Mouse (Mus musculus) limb, embryonic 10.5 days (tissue): ENCODE data around the gene Slc25a11. TPM values are rescaled to one million over a fixed set of nuclear protein-coding genes. Genes with fewer than 3 reads are reported as not detected.

Experiments
- DNase-seq: peaks from one replicate; pipeline ENCODE4 v3.0.0-alpha.2; 2017; ENCODE audit warnings: low spot score
- H3K27ac ChIP-seq: fragments of 300-500 bp; sonication (generic); 2 replicates; pipeline ENCODE4 v1.5.1; 2016; ENCODE audit warnings: mild to moderate bottlenecking
- H3K27me3 ChIP-seq: fragments of 300-500 bp; sonication (generic); 2 replicates; pipeline ENCODE4 v1.6.1; 2016; ENCODE audit warnings: low read depth, mild to moderate bottlenecking; ENCODE audit not compliant: poor library complexity, severe bottlenecking
- H3K36me3 ChIP-seq: fragments of 300-500 bp; sonication (generic); 2 replicates; pipeline ENCODE4 v1.6.1; 2016; ENCODE audit warnings: mild to moderate bottlenecking, moderate library complexity
- H3K4me1 ChIP-seq: fragments of 300-500 bp; sonication (generic); 2 replicates; pipeline ENCODE4 v1.6.1; 2016
- H3K4me3 ChIP-seq: fragments of 300-500 bp; sonication (generic); 2 replicates; pipeline ENCODE4 v1.5.1; 2016; ENCODE audit warnings: mild to moderate bottlenecking, moderate library complexity
- H3K9me3 ChIP-seq: fragments of 300-500 bp; sonication (generic); replicated peaks from 2 replicates; pipeline ENCODE4 v1.6.1; 2016; ENCODE audit warnings: mild to moderate bottlenecking
- WGBS: fragments of 180-500 bp; shearing (Covaris S2); methylation state at CpG from one replicate; pipeline ENCODE4 v1.1.7; 2016; 5-methylcytosine and 5-hydroxymethylcytosine counted together
- polyA plus RNA-seq: library from polyadenylated mRNA; unstranded; fragments of >200 nt; fragmentation: Nextera tagmentation; extraction: Ambion mirVana; gene quantifications from 2 replicates; pipeline ENCODE4 v1.2.1, GENCODE M21; 2016

Gene Slc25a11
- polyA plus RNA-seq, 1 experiment from 2014 or later: 160 TPM

DNA sequence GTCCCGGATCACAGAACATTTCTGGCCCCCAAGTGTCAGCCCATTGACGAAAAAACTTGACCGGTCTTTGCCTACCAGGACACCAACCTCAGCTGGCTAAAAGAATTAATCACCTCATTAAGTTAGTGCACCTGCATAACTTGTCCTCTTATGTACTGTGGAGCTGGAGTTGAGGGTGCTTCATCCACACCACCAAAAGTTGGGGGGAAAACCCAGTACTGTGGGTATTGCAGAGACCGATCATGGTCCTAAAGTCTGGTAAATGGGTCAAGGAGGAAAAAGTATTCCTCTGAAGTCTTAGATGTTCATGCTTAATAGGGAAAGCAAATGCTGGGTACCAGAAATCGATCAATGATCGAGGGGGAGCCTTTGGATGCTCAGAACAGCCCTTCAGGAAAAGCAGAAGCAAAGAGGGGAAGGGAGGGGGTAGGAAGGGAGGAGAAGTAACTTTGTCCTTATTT is 5.6 kb upstream of the Slc25a11 start:
- no peak for DNase-seq
- WGBS: 62% methylated on average over 6 of the region's 6 CpGs

DNA sequence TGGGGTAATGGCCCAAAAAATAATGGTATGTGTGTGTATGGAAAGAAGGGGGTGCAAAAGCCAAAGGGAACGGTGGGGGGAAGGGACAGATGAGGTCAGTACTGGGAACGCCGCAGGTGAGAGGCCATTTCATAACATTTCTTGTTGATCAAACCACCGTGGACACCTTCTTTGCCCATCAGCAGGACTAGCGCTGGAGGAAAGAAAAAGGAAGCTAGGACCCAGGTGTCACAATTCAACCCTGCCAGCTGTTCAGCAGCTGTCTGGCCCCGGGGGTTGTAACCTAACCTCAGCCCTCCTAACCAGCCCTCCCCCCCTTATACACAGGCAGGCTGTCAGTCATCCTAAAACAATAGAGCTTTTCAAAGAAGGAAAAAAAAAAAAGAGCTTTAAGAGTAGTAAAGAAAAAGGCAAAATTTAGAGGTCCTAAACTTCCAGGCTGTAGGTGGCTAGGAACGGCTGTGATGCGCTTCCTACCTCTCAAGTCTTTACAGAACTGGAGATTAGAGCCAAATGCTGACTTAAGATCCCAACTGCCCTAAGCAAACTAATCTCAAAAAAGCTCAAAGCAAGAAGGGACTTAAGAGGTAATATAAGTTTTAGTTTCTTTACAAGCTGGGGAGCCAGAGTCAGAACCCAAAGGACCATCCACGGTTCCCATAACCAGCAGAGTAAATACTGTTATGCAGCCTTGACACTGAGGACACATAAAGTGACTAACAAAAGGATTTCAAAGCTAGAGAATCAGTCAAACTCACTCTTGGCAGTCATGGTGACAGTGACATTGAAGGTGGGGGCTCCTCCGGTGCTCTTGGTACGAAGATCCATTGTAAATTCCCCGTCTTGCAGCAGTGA is 5.0 kb upstream of the Slc25a11 start:
- peak overlapping the region; percentile 97 for H3K27ac ChIP-seq
- peaks cover 56% of the 10 kb centered on the region for H3K36me3 ChIP-seq
- H3K27me3 ChIP-seq: no peaks in the 10 kb centered on the region
- DNase-seq: peak; percentile 68
- WGBS: 64% methylated on average over 12 of the region's 12 CpGs
- peak overlapping the region; percentile 99 for H3K4me3 ChIP-seq
- no peaks in the 10 kb centered on the region for H3K9me3 ChIP-seq
- H3K4me1 ChIP-seq: peaks cover 70% of the 10 kb centered on the region

More for the DNA sequence above, 5.6 kb upstream of the Slc25a11 start:
- Histone ChIP-seq H3K27me3 (no peaks in the 10 kb centered on the region), H3K36me3 (peaks cover 54% of the 10 kb centered on the region), H3K27ac (peak overlapping the region; percentile 97), H3K4me3 (peak overlapping the region; percentile 99), H3K9me3 (no peaks in the 10 kb centered on the region), H3K4me1 (peaks cover 73% of the 10 kb centered on the region)

DNA sequence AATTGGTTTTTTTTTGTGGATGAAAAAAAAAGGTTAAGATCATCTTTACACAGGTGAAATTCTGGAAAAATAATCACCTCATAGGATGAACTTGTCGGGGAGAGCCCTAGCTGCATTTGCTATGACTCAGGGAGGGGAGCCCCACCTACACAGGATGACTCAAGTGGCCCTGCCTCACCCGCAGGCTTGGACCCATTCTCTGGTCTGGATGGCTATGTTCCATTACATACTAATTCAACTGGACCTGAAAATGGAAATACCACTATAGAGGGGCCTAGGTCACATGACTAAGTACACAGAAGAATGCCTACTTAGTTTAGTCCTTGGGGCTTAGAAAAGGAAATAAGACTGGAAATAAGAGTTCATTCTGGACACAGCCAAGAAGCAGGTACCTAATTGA is 4.1 kb upstream of the Slc25a11 start:
- peaks cover 56% of the 10 kb centered on the region for H3K36me3 ChIP-seq
- peaks cover 61% of the 10 kb centered on the region for H3K4me1 ChIP-seq
- H3K4me3 ChIP-seq: peak overlapping the region; percentile 18
- no peak overlapping the region for H3K27ac ChIP-seq
- DNase-seq: no peak
- no peaks in the 10 kb centered on the region for H3K27me3 ChIP-seq
- no peaks in the 10 kb centered on the region for H3K9me3 ChIP-seq
- WGBS: 81% methylated on average over 2 of the region's 2 CpGs

DNA sequence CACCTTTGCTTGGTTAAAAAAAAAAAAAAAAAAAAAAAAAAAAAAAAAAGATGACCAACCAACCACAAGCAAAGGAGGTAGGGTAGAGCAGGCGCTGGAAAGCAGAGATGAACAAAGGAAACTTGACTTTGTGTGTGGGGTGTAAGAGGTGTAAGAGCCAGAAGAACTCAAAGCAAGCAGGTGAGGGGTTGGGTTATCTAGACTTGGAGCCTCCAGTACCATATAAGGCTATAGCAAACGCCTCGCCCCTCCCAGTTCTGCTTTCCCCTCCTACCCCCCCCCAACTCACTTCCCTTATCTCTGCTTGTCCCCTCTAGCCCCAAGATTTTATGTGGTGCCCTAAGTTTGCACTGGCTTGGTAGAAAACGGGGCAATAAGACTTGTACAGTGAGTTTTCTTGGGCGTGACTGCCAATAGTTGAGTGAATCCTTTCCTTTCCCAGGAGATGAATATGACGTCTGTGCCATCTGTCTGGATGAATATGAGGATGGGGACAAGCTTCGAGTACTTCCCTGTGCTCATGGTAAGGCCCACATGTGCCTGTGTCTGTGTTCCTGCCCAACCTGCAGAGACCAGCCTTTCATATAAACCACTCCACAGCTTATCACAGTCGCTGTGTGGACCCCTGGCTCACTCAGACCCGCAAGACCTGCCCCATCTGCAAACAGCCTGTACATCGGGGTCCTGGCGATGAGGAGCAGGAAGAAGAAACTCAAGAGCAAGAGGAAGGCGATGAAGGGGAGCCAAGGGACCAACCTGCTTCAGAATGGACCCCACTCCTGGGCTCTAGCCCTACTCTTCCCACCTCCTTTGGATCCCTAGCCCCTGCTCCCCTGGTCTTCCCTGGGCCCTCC is 3.3 kb upstream of the Slc25a11 start:
- H3K4me3 ChIP-seq: peak overlapping the region; percentile 18
- peaks cover 61% of the 10 kb centered on the region for H3K4me1 ChIP-seq
- no peak overlapping the region for H3K27ac ChIP-seq
- no peaks in the 10 kb centered on the region for H3K9me3 ChIP-seq
- no peaks in the 10 kb centered on the region for H3K27me3 ChIP-seq
- H3K36me3 ChIP-seq: peaks cover 60% of the 10 kb centered on the region
- WGBS: 81% methylated on average over 12 of the region's 12 CpGs
- DNase-seq: no peak

DNA sequence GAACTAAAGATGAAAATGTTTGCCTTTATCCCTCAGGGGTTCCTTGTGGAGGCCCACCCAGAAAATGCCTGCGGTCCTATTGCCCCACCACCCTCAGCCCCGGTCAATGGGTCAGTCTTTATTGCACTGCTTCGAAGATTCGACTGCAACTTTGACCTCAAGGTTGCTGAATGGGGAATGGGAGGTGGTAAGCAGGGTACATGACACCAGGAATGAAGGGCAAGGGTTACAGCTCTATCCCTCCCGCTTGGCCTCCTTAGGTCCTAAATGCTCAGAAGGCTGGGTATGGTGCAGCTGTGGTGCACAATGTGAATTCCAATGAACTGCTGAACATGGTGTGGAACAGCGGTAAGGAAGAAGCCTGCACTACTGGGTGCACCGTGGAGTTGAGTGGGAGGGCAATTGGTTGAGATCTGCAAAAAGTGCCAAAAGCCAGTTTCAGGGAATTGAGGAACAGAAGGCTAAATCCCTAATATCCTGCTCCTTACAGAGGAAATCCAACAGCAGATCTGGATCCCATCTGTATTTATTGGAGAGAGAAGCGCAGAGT is 2.0 kb upstream of the Slc25a11 start:
- H3K4me3 ChIP-seq: peak overlapping the region; percentile 80; the same call in 1 of the 2 replicates
- 76% methylated on average over 8 of the region's 8 CpGs for WGBS

DNA sequence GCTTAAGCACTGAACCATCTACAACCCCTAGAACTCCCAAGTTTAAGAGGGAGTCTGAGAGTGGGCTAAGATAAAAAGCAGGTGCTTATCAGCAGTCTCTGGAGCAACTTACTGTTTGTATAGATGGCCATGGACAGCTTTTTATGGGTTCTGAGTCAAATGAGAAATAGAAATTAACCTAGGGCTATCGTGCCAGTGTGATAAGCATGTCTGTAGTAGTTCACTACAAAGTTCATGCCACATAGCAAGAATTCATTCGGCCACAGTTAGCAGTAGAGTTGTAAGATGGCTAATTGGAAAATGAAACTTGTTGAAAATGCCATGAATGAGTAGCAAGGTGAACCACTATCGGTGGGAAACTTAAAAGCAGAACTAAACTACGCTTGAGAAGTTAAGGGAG is 1.2 kb upstream of the Slc25a11 start:
- H3K4me1 ChIP-seq: peaks cover 63% of the 10 kb centered on the region
- H3K27ac ChIP-seq: no peak overlapping the region
- H3K27me3 ChIP-seq: no peaks in the 10 kb centered on the region
- DNase-seq: no peak
- 86% methylated on average over 4 of the region's 4 CpGs for WGBS
- peaks cover 78% of the 10 kb centered on the region for H3K36me3 ChIP-seq
- H3K4me3 ChIP-seq: peak overlapping the region; percentile 80
- no peaks in the 10 kb centered on the region for H3K9me3 ChIP-seq

More for the DNA sequence above, 2.0 kb upstream of the Slc25a11 start:
- no peaks in the 10 kb centered on the region for H3K27me3 ChIP-seq
- H3K36me3 ChIP-seq: peaks cover 73% of the 10 kb centered on the region
- H3K9me3 ChIP-seq: no peaks in the 10 kb centered on the region
- no peak overlapping the region for H3K27ac ChIP-seq
- no peak for DNase-seq
- peaks cover 63% of the 10 kb centered on the region for H3K4me1 ChIP-seq

DNA sequence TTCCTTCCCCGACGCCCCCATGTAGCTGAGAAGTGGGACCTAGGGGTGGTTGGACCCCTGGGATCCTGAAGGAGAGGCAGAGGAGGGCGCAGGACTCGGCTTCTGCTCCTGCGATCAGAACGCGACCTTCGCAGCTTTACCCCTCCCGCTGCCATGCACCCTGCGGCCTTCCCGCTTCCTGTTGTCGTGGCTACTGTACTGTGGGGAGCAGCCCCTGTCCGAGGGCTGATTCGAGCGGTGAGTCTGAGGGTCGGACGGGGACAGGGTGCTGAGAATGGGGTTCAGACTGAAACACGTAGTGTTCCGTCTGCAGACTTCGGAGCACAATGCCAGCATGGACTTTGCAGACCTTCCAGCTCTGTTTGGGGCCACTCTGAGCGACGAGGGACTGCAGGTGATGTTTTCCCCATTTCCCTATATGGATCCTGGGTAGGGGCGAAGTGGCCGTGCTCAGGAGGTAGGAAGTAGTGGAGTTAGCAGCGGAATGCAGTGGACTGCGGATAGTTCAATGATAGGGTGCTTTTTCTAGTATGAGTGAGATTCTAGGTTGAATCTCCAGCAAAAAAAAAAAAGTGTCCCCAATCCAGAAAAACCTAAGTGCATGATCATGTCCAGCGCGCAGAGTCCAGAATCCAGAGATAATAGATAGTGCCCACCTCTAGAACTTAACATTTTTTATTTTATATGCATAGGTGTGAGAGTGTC is 589 bp upstream of the Slc25a11 start:
- Histone ChIP-seq H3K4me1 (peaks cover 61% of the 10 kb centered on the region), H3K27me3 (no peaks in the 10 kb centered on the region), H3K36me3 (peaks cover 79% of the 10 kb centered on the region), H3K27ac (peak overlapping the region; percentile 95), H3K4me3 (peak overlapping the region; percentile 80), H3K9me3 (no peaks in the 10 kb centered on the region)
- peak; percentile 57 for DNase-seq
- 4% methylated on average over 28 of the region's 28 CpGs for WGBS

DNA sequence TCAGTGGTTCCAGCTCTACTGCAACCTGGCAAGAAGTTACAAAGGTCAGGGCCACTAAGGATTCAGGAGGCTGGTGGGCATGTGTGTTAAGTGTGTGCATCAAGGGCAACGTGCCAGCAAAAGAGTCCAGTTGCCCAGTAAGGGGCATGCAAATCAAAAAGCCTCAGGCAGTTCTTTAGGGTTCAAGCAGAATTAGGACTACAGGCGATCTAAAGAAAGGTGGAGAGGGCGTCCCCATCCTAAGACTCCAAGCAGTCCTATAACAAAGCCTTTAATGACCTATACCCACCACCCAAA is 1.1 kb downstream of the Slc25a11 start:
- peaks cover 66% of the 10 kb centered on the region for H3K36me3 ChIP-seq
- H3K27me3 ChIP-seq: no peaks in the 10 kb centered on the region
- no peak for DNase-seq
- H3K4me1 ChIP-seq: peaks cover 45% of the 10 kb centered on the region
- peak overlapping the region; percentile 95 for H3K27ac ChIP-seq
- H3K9me3 ChIP-seq: no peaks in the 10 kb centered on the region
- 30% methylated on average over 3 of the region's 3 CpGs for WGBS
- peak overlapping the region; percentile 80 for H3K4me3 ChIP-seq

DNA sequence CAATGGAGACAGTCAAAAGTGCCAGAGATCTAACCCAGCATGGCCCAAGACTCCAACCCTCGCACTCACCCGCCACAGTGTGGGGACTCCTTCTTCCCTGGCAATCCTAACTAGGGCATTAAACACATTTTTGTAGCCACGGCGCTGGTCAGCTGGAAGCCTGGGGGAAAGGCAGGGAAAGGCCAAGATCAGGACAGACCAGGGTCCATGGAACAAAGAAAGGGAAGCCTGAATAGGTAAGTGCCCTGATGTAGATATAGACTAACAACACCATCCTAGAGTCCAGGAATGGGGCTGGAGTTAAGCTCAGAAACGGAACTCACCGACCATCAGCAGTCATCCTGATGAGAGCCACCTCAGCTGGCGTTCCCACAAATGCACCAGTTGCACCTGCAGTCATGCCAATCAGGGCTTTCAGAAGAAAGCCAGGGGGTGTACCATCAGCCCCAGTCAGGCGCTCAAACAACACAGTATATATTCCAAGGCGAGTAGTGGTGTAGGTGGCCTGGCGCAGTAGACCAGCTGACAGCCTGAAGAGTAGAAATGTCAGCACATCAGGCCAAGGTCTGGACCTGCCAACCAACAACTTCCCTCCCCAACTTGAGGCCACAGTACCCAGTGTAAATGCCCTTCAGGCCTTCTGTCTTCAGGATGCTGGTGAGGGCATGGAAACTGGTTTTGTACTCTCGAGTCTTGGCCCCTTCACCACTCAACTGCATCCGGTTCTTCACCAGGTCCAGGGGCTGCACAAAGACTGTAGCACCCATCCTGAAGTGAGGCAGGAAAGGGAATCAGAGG is 1.6 kb downstream of the Slc25a11 start:
- DNase-seq: no peak
- Histone ChIP-seq H3K27me3 (no peaks in the 10 kb centered on the region), H3K4me1 (peaks cover 40% of the 10 kb centered on the region), H3K27ac (peak overlapping the region; percentile 95), H3K9me3 (no peaks in the 10 kb centered on the region), H3K4me3 (peak overlapping the region; percentile 80), H3K36me3 (peaks cover 61% of the 10 kb centered on the region)
- 93% methylated on average over 12 of the region's 12 CpGs for WGBS

DNA sequence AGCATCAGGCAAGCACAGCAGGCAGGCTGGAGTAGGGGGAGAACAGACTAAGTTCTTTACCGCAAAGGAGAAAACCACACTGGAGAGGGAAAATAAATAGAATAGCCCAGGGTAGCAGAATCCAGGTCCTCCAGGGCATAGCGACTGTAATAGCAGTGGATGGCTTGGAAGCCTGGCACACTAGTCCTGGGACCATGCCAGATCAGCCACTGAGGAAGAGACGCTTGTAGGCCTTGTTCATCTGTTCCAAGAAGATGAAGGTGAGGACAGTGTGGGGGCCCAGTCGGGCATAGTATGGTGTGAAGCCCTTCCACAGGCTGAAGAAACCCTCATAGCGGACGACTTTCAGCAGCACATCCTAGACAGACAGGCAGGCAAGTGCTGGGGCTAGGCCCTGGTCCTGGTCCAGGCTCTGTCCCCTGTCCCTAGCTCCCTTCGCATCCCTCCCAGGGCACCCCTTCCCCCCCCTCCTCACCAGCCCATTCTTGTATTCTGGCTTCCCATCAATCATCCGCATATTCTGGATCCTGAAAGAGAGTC is 2.6 kb downstream of the Slc25a11 start:
- 96% methylated on average over 8 of the region's 8 CpGs for WGBS
- H3K4me3 ChIP-seq: peak overlapping the region; percentile 80; the same call in 1 of the 2 replicates
- no peak for DNase-seq
- peaks cover 36% of the 10 kb centered on the region for H3K4me1 ChIP-seq
- H3K27ac ChIP-seq: peak overlapping the region; percentile 31; the same call in 1 of the 2 replicates
- peaks cover 51% of the 10 kb centered on the region for H3K36me3 ChIP-seq
- no peaks in the 10 kb centered on the region for H3K27me3 ChIP-seq
- H3K9me3 ChIP-seq: no peaks in the 10 kb centered on the region

DNA sequence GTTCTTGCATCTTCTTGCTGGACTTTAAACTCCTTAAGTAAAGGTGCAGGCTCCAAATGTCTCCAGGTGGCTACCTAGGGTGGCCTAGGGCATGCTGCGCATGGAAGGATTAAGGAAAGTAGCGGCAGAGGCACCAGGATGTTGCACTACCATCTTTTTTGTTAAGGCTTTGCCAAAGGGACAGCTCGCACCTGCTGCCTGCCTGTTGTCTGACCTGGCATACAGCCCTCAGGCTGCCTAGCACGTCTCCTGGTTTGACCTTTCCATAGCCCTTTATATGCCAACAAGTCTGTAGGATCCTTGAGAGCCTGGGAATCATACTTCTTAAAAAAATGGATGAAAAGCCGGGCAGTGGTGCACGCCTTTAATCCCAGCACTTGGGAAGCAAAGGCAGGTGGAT is 4.2 kb downstream of the Slc25a11 start:
- DNase-seq: no peak
- Histone ChIP-seq H3K4me3 (no peak overlapping the region), H3K27ac (no peak overlapping the region), H3K4me1 (peaks cover 22% of the 10 kb centered on the region), H3K27me3 (no peaks in the 10 kb centered on the region), H3K9me3 (no peaks in the 10 kb centered on the region), H3K36me3 (peaks cover 36% of the 10 kb centered on the region)
- WGBS: 92% methylated on average over 6 of the region's 6 CpGs
